Mouse (Mus musculus): Measurements from ENCODE around the gene Spink8.
A peak's percentile ranks its signal among the peaks of the same experiment; 100 is the strongest.

The Spink8 gene

GRCm38 (mm10) chr9:109870983-109871572 is 59.0 kb downstream of the Spink8 start:
- no peak for DNase-seq (ENCODE audit: low spot score)

- DNase-seq (ENCODE audit: low spot score), result peak; percentile 98
Observed at GRCm38 (mm10) chr9:109874797-109875691, 63.0 kb downstream of the Spink8 start, which contains the start of gene Cdc25a. Cdc25a (plus strand) TSS chr9:109875579.

- peak; percentile 34 for DNase-seq (ENCODE audit: low spot score)
Observed at GRCm38 (mm10) chr9:109875695-109876601, 63.9 kb downstream of the Spink8 start.

Measured in MN1 (cell line).